Mouse (Mus musculus) intestine, embryonic 15.5 days (tissue): Measurements from ENCODE around the gene Pgrmc1. TPM values are rescaled to one million over a fixed set of nuclear protein-coding genes. Genes with fewer than 3 reads are reported as not detected.
"Not testable (repeated sequence)": the region's sequence is repeated elsewhere in the genome, so short reads cannot be mapped to it uniquely, and the experiment has no call there.

Source experiments
- ATAC-seq: fragments of 200-750 bp; cut with Nextera tagmentation; 2 replicates; pipeline ENCODE4 v1.8.0; 2017; ENCODE audit warnings: moderate TSS enrichment, moderate library complexity
- H3K27ac ChIP-seq: fragments of 300-500 bp; sonication (generic); 2 replicates; pipeline ENCODE4 v1.5.1; 2015; ENCODE audit warnings: mild to moderate bottlenecking, inconsistent platforms
- H3K27me3 ChIP-seq: fragments of 300-500 bp; sonication (generic); replicated peaks from 2 replicates; pipeline ENCODE4 v1.6.1; 2015; ENCODE audit warnings: inconsistent platforms
- H3K36me3 ChIP-seq: fragments of 300-500 bp; sonication (generic); 2 replicates; pipeline ENCODE4 v1.6.1; 2015; ENCODE audit warnings: inconsistent platforms
- H3K4me1 ChIP-seq: fragments of 300-500 bp; sonication (generic); replicated peaks from 2 replicates; pipeline ENCODE4 v1.6.1; 2015; ENCODE audit warnings: inconsistent platforms
- H3K4me2 ChIP-seq: fragments of 300-500 bp; sonication (generic); replicated peaks from 2 replicates; pipeline ENCODE4 v1.6.1; 2015; ENCODE audit warnings: mild to moderate bottlenecking, inconsistent platforms
- H3K4me3 ChIP-seq: fragments of 300-500 bp; sonication (generic); replicated peaks from 2 replicates; pipeline ENCODE4 v1.5.1; 2015; ENCODE audit warnings: inconsistent platforms
- H3K9ac ChIP-seq: fragments of 300-500 bp; sonication (generic); 2 replicates; pipeline ENCODE4 v1.6.1; 2015; ENCODE audit warnings: inconsistent platforms
- H3K9me3 ChIP-seq: fragments of 300-500 bp; sonication (generic); 2 replicates; pipeline ENCODE4 v1.6.1; 2016; ENCODE audit warnings: inconsistent platforms
- WGBS: fragments of 180-500 bp; shearing (Covaris S2); methylation state at CpG from one replicate; pipeline ENCODE4 v1.1.7; 2015; 5-methylcytosine and 5-hydroxymethylcytosine counted together
- polyA plus RNA-seq: library from polyadenylated mRNA; unstranded; fragments of >200 nt; fragmentation: Nextera tagmentation; extraction: Ambion mirVana; gene quantifications from 2 replicates; pipeline ENCODE4 v1.2.1, GENCODE M21; 2015

The Pgrmc1 gene
- 203 and 215 TPM in 2 replicates for polyA plus RNA-seq

DNA sequence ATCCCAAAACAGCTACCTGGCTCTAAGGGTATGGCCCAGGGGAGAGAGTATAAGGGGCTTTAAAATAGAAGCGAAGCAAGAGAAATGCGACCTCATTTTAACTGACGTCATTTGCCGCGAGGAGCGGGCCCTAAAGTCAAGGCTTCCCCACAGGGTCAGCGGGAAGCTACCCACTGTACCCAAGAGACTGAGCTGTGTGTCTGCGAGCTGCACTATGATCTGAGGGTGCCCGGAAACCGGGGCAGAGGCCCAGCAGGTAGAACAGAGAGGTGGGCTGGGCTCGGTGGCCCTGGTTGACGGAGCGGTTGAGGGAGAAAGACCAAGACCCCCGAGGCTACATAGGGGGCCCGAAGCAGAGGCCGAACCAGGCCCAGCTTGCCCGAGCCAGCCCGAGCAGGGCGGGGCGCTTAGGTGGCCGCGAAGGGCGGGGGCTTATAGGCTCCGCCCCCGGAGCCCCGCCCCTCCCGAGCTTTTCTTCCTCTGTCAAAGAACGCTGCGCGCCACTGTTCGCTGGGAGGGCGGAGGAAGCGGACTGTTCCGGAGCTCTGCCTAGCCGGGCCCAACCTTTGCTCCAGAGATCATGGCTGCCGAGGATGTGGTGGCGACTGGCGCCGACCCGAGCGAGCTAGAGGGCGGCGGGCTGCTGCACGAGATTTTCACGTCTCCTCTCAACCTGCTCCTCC, at the start of gene Pgrmc1:
Pgrmc1 (plus strand) TSS at position 500 of the 683 bp plus-strand sequence.
- peak within 1 kb of the TSS; percentile 62 for H3K4me3 ChIP-seq
- peak within 1 kb of the TSS; percentile 70 for H3K27ac ChIP-seq
- H3K9ac ChIP-seq = peak within 1 kb of the TSS; percentile 67
- no peaks in the 10 kb centered on the region for H3K4me1 ChIP-seq
- H3K27me3 ChIP-seq = no peaks in the 10 kb centered on the region
- ATAC-seq = peak; percentile 97
- no peaks in the 10 kb centered on the region for H3K36me3 ChIP-seq
- WGBS = 27% methylated on average over 43 of the region's 45 CpGs
- H3K9me3 ChIP-seq = no peaks in the 10 kb centered on the region
- peak within 1 kb of the TSS; percentile 59 for H3K4me2 ChIP-seq

DNA sequence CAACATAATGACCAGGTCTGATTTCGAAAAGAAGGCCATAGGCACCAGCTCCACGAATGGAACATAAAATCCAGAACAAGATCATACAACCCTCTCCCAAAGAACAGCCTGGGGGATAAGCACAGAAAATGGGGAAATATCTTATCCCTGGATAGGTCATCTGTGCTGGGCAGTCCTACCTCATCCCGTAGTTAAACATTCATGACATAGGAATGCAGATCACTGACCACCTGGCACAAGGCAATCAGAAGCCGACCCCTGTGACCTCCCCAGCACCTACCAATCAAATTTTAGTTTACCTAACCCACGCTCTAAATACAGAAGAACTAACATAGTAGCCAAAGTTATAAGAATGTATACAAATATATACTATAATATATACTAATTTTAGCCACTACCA, 49.2 kb upstream of the Pgrmc1 start:
- Histone ChIP-seq H3K27me3 (no peaks in the 10 kb centered on the region), H3K36me3 (no peaks in the 10 kb centered on the region), H3K4me1 (no peaks in the 10 kb centered on the region), H3K9me3 (no peaks in the 10 kb centered on the region), H3K4me2 (no peak overlapping the region), H3K27ac (no peak overlapping the region), H3K4me3 (no peak overlapping the region), H3K9ac (no peak overlapping the region)
- 61% methylated on average over 5 of the region's 5 CpGs for WGBS
- ATAC-seq = no peak

DNA sequence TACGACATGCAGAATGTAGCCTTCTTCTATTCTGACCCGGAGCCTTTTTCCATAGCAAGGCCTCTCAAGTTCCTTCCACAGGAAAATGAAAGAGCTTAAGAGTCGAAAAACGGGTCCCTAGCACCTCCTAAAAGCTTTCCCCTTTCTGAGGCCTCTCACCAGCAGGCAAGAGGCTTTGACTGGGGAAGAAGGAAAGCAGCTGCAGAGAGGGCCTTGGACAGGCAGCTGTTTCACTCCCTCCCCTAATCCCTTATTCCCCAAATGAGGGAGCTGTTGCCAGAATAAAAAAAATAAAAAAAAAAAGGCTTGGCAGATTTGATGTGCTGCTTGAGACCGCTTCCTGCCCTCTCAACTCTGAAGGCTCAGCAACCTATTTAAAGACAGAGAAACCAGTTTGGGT, 47.1 kb upstream of the Pgrmc1 start:
- H3K36me3 ChIP-seq = no peaks in the 10 kb centered on the region
- H3K4me1 ChIP-seq = no peaks in the 10 kb centered on the region
- no peak overlapping the region for H3K4me3 ChIP-seq
- peak; percentile 66 for ATAC-seq
- H3K9ac ChIP-seq = no peak overlapping the region
- no peak overlapping the region for H3K4me2 ChIP-seq
- H3K27me3 ChIP-seq = no peaks in the 10 kb centered on the region
- 24% methylated on average over 5 of the region's 5 CpGs for WGBS
- peak overlapping the region; percentile 73 for H3K27ac ChIP-seq
- H3K9me3 ChIP-seq = no peaks in the 10 kb centered on the region

DNA sequence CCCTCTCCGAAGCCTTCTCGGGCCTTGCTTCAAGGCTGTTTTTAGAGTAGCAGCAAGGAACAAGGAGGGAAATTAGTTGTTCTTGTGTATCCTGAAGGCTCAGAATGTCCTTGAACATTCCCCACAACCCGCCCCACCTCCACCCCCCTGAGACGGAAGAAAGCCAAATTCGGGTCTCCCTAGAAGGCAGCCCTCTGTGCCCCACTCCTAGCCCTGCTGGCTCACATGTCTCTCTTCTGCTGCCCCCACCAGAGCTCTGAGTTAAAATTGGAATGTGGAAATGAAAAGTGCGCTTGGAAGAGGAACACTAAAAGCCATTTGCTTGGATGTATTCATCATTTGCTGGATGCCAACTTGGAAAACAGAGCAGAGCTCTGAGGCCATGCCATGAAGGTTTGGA, 46.7 kb upstream of the Pgrmc1 start:
- no peaks in the 10 kb centered on the region for H3K36me3 ChIP-seq
- WGBS = 45% methylated on average over 6 of the region's 6 CpGs
- peak overlapping the region; percentile 73 for H3K27ac ChIP-seq
- no peak for ATAC-seq
- 0 out of 2 replicates have a peak overlapping the region, but pooled peaks have one; percentile 3 for H3K4me2 ChIP-seq
- H3K27me3 ChIP-seq = no peaks in the 10 kb centered on the region
- no peak overlapping the region for H3K4me3 ChIP-seq
- H3K9me3 ChIP-seq = no peaks in the 10 kb centered on the region
- no peak overlapping the region for H3K9ac ChIP-seq
- no peaks in the 10 kb centered on the region for H3K4me1 ChIP-seq

DNA sequence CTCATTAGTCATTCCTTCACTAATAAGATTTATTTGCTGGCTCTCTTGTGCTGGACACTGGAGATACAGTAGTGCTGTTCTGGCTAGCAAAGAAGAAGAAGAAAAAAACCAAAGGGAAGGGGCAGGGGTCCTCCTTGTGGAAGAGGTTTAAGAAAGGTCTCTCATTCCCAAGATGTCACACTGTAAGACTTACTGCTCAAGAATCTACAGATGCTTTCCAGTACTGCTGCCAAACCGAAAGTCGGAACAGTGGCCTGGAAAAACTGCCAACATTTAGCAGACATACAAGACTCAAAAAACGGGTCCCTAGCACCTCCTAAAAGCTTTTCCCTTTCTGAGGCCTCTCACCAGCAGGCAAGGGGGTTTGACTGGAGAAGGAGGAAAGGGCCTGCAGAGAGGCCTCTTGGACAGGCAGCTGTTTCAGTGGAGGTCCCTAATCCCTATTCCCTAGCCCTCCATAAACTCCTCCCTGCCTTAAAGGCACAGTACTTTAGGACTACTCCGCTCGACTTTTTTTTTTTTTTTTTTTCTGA, 45.9 kb upstream of the Pgrmc1 start:
- WGBS = 32% methylated on average over 5 of the region's 5 CpGs
- Histone ChIP-seq H3K4me1 (no peaks in the 10 kb centered on the region), H3K9ac (no peak overlapping the region)

DNA sequence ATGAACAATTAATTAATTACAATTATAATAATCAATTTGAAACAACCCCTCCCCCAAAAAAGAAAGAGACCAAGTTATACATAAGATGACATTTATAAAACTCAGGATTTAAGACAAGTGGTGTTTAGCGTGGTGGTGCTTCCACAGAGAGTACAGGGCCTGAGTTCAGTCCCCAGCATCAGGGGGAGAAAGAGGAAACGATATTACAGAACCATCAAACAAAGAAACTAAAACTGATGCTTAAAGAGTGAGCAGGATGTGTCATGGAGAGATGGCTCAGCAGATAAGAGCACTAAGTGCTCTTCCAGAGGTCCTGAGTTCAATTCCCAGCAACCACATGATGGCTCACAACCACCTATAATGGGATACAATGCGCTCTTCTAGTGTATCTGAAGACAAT, 45.3 kb upstream of the Pgrmc1 start:
- no peaks in the 10 kb centered on the region for H3K36me3 ChIP-seq
- H3K4me2 ChIP-seq = no peak overlapping the region
- H3K9me3 ChIP-seq = no peaks in the 10 kb centered on the region
- no peak overlapping the region for H3K27ac ChIP-seq
- H3K9ac ChIP-seq = no peak overlapping the region
- WGBS = 71% methylated on average over 3 of the region's 3 CpGs
- no peaks in the 10 kb centered on the region for H3K27me3 ChIP-seq
- no peak for ATAC-seq
- H3K4me3 ChIP-seq = no peak overlapping the region
- H3K4me1 ChIP-seq = no peaks in the 10 kb centered on the region

More for the DNA sequence above, 45.9 kb upstream of the Pgrmc1 start:
- H3K27me3 ChIP-seq = no peaks in the 10 kb centered on the region
- H3K9me3 ChIP-seq = no peaks in the 10 kb centered on the region
- 0 out of 2 replicates have a peak overlapping the region, but pooled peaks have one; percentile 3 for H3K4me2 ChIP-seq
- no peak overlapping the region for H3K4me3 ChIP-seq
- ATAC-seq = peak; percentile 90
- H3K36me3 ChIP-seq = no peaks in the 10 kb centered on the region
- peak overlapping the region; percentile 73 for H3K27ac ChIP-seq

DNA sequence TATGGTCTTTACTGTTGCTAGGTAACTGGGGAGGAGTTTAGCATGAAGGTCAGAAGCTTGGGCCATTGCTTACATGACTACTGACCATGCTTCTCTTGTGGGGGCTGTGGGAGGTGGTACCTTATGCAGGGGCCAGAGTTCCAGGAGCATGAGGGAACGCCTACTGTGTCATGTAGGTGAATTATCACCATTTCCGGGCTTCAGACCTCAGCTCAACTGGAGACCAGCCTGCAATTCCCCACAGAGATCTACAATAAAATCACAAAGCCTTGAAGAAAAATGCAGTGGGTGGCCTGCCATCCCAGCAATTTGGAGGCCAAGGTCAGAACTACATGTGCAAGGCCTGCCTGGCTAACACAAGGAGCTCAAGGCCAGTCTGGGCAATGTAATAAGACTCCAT, 42.8 kb upstream of the Pgrmc1 start:
- H3K27ac ChIP-seq, H3K4me2 ChIP-seq, H3K9ac ChIP-seq, H3K27me3 ChIP-seq, H3K4me1 ChIP-seq, H3K4me3 ChIP-seq, H3K9me3 ChIP-seq, H3K36me3 ChIP-seq, ATAC-seq: not testable (repeated sequence)
- WGBS = 37% methylated on average over 2 of the region's 2 CpGs

DNA sequence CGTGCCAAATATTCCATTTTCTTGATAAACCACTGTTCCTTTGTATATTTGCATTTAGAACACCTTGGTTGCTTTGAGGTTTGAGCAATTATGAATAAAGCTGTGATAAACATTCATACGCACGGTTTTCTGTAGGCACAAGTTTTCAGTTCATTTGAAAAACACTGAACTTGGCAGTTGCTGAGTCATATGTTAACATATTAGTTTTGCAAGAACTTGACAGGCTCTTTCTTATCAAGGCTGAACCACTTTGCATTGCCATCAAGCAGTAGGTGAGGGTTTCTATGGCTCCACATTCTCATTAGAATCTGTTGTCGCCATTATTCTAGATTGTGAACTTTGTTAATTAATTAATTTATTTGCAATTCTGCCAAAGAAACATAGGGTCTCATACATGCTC, 37.8 kb upstream of the Pgrmc1 start:
- 73% methylated on average over 4 of the region's 4 CpGs for WGBS
- Histone ChIP-seq H3K27me3 (no peaks in the 10 kb centered on the region), H3K4me1 (no peaks in the 10 kb centered on the region), H3K27ac (no peak overlapping the region), H3K4me2 (no peak overlapping the region), H3K9me3 (no peaks in the 10 kb centered on the region), H3K36me3 (no peaks in the 10 kb centered on the region), H3K4me3 (no peak overlapping the region), H3K9ac (no peak overlapping the region)
- no peak for ATAC-seq

DNA sequence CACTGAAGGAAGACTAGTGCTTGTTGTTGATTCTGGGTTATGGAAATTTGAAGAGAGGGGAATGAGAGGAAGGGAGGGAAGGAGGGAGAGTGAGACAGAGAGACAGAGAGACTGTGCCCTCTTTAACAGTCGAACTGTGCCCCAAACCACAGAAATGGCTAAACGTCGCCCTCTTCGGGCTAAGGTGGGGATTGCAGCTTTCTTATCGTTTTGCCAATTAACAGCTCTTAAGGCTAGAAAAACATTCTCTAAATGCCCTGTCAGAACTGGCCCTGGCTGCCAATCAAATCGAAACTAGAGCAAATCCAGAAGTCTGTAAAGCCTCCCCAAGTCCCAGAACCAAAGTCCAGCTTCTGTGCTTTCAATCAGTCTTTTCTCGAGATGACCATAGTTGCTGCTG, 36.4 kb upstream of the Pgrmc1 start:
- Histone ChIP-seq H3K27ac (no peak overlapping the region), H3K4me3 (no peak overlapping the region), H3K27me3 (no peaks in the 10 kb centered on the region), H3K4me2 (no peak overlapping the region), H3K9me3 (no peaks in the 10 kb centered on the region), H3K36me3 (no peaks in the 10 kb centered on the region), H3K9ac (no peak overlapping the region), H3K4me1 (no peaks in the 10 kb centered on the region)
- 22% methylated on average over 7 of the region's 7 CpGs for WGBS
- no peak for ATAC-seq

DNA sequence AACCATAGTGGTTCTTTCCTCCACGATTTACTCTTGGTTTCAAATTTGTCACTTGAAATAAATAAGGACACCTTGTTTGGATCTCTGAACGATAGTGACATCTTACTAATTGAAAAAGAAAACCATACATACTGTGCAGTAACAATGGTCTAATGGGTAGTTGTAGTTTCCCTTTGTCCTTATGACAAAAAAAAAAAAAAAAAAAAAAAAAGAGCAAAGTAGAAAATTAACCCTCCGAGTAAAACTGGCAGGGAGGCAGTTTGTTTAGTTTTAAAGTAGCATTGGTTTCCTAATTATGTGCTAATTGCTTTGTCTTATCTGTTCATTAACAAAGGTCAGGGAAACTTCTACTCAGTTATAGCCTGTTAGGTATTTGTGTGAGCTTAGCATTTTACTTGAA, 35.9 kb upstream of the Pgrmc1 start:
- no peak overlapping the region for H3K9ac ChIP-seq
- no peak overlapping the region for H3K27ac ChIP-seq
- H3K4me2 ChIP-seq = no peak overlapping the region
- H3K36me3 ChIP-seq = no peaks in the 10 kb centered on the region
- 33% methylated on average over 3 of the region's 3 CpGs for WGBS
- H3K9me3 ChIP-seq = no peaks in the 10 kb centered on the region
- H3K4me1 ChIP-seq = no peaks in the 10 kb centered on the region
- no peak overlapping the region for H3K4me3 ChIP-seq
- H3K27me3 ChIP-seq = no peaks in the 10 kb centered on the region
- no peak for ATAC-seq

DNA sequence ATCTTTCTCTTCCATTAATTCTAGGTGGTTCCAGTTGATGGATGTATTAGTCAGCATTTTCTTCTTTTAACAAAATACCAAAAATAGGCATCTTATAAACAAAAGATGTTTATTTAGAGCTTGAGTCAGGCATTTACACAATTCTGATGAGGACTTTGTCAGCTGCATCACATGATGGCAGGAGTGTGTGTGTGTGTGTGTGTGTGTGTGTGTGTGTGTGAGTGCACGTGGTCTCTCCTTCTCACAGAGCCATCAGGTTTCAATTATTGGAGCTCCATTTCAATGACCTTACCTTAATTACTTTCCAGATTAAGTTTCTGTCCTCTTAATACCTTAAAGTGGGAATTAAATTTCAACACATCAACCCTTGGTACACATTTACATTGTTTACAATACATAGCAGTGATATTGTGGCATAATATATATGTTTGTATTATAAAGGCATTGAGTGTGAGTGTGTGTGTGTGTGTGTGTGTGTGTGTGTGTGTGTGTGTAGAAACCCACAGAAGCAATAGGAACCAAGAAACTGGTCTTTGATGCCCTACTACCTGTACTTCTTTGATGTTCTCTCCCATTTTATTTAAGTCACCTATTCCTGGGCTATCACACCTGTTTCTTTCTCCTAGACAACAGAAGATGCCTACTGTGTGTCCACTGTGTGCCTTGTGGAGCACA, 11.2 kb upstream of the Pgrmc1 start:
- Histone ChIP-seq H3K27me3 (no peaks in the 10 kb centered on the region), H3K27ac (no peak overlapping the region), H3K4me1 (no peaks in the 10 kb centered on the region), H3K9ac (no peak overlapping the region), H3K4me3 (no peak overlapping the region), H3K4me2 (no peak overlapping the region), H3K36me3 (no peaks in the 10 kb centered on the region), H3K9me3 (no peaks in the 10 kb centered on the region)
- no peak for ATAC-seq
- WGBS = 65% methylated on average over 1 of the region's 1 CpGs

DNA sequence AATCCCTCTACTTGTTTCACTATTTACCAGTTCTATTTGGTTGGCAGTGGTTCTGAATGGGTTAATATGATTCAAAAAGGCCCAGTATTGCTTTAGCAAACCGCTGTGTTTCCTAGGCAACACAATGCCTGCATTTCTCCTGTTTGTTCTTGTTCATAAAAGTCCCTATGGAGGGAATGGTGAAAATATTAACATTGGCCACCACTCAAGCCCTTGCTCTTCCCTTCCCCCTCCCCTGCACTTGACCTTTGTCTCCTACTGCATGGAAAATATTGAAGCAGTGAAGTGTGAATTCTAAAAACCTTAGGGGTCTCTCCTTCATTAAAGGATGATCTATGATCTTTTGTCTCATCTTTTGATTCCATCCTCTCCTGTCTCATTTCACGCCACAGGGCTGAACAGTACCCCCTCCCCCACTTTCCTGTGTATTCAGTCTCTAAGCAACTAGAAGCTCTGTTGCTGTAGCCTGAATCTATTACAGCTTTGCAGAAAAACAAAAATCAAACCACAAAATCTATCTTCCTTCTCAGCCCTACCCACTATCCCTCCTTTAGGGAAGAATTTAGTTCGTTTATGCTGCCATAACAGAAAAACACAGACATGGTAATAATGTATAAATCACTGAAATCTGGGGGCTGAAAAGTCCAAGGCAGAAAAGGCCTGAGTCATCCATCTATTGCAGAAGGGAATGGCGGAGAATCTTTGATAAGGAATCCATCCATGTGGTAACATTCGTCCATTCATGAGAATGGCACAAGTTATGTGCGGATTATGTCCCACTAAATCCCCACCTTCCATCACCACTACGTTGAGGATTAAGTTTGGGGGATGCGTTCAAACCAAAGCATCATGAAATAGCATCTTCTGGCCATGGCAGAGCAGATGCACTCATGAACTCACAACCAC, 10.4 kb upstream of the Pgrmc1 start:
- no peak for ATAC-seq
- WGBS = 67% methylated on average over 8 of the region's 8 CpGs

More for the DNA sequence above, 10.4 kb upstream of the Pgrmc1 start:
- H3K4me2 ChIP-seq = no peak overlapping the region
- no peaks in the 10 kb centered on the region for H3K36me3 ChIP-seq
- H3K4me1 ChIP-seq = no peaks in the 10 kb centered on the region
- no peak overlapping the region for H3K9ac ChIP-seq
- H3K4me3 ChIP-seq = no peak overlapping the region
- H3K9me3 ChIP-seq = no peaks in the 10 kb centered on the region
- H3K27me3 ChIP-seq = no peaks in the 10 kb centered on the region
- no peak overlapping the region for H3K27ac ChIP-seq
